Mouse (Mus musculus) midbrain, embryonic 11.5 days (tissue): ENCODE data around the gene Shh. TPM values are rescaled to one million over a fixed set of nuclear protein-coding genes. Genes with fewer than 3 reads are reported as not detected.

Experiments
- ATAC-seq: fragments of 200-750 bp; cut with Nextera tagmentation; 2 replicates; pipeline ENCODE4 v1.8.0; 2017; ENCODE audit warnings: moderate TSS enrichment, moderate library complexity; ENCODE audit not compliant: low FRiP score
- DNase-seq: peaks from one replicate; pipeline ENCODE4 v3.0.0; 2015; ENCODE audit warnings: low spot score; ENCODE audit errors: missing footprints
- H3K27ac ChIP-seq: fragments of 300-500 bp; sonication (generic); 2 replicates; pipeline ENCODE4 v1.5.1; 2014; ENCODE audit warnings: low read depth, low read length
- H3K27me3 ChIP-seq: fragments of 300-500 bp; sonication (generic); 2 replicates; pipeline ENCODE4 v1.6.1; 2014; ENCODE audit warnings: mild to moderate bottlenecking, low read length, moderate library complexity, mixed read lengths; ENCODE audit not compliant: control insufficient read depth, insufficient read depth
- H3K36me3 ChIP-seq: fragments of 300-500 bp; sonication (generic); 2 replicates; pipeline ENCODE4 v1.6.1; 2014; ENCODE audit warnings: mild to moderate bottlenecking, low read length, moderate library complexity, mixed read lengths; ENCODE audit not compliant: control insufficient read depth, insufficient read depth
- H3K4me1 ChIP-seq: fragments of 300-500 bp; sonication (generic); 2 replicates; pipeline ENCODE4 v1.6.1; 2014; ENCODE audit warnings: low read length; ENCODE audit not compliant: control insufficient read depth, insufficient read depth
- H3K4me2 ChIP-seq: fragments of 300-500 bp; sonication (generic); 2 replicates; pipeline ENCODE4 v1.6.1; 2014; ENCODE audit warnings: mild to moderate bottlenecking, moderate library complexity
- H3K4me3 ChIP-seq: fragments of 300-500 bp; sonication (generic); 2 replicates; pipeline ENCODE4 v1.5.1; 2014; ENCODE audit warnings: low read depth, low read length
- H3K9ac ChIP-seq: fragments of 300-500 bp; sonication (generic); 2 replicates; pipeline ENCODE4 v1.6.1; 2014; ENCODE audit warnings: low read length
- H3K9me3 ChIP-seq: fragments of 300-500 bp; sonication (generic); 2 replicates; pipeline ENCODE4 v1.6.1; 2016; ENCODE audit warnings: low read length; ENCODE audit not compliant: control insufficient read depth
- WGBS: fragments of 180-500 bp; shearing (Covaris S2); extraction: QIAGEN DNeasy Blood & Tissue Kit; methylation state at CpG from one replicate; pipeline ENCODE4 v1.1.7; 2014; 5-methylcytosine and 5-hydroxymethylcytosine counted together
- polyA plus RNA-seq: library from polyadenylated mRNA; unstranded; fragments of >200 nt; fragmentation: Nextera tagmentation; extraction: Ambion mirVana; gene quantifications from 2 replicates; pipeline ENCODE4 v1.2.1, GENCODE M21; 2014

Shh gene
- 4.9 and 6.8 TPM in 2 replicates for polyA plus RNA-seq

GRCm38 (mm10) chr5:28466760-28467306 is at the start of gene Shh:
TSS of gene Shh (minus strand) at chr5:28467256.
- WGBS: 1% methylated on average over 31 of the region's 31 CpGs
- H3K27ac ChIP-seq: peak within 1 kb of the TSS; percentile 61
- H3K4me1 ChIP-seq: peaks cover 20% of the 10 kb centered on the region
- H3K9me3 ChIP-seq: no peaks in the 10 kb centered on the region
- peak; percentile 95 for DNase-seq
- peaks cover 76% of the 10 kb centered on the region for H3K27me3 ChIP-seq
- peak within 1 kb of the TSS; percentile 81 for H3K4me2 ChIP-seq
- peak within 1 kb of the TSS; percentile 51 for H3K4me3 ChIP-seq
- no peaks in the 10 kb centered on the region for H3K36me3 ChIP-seq
- ATAC-seq: peak; percentile 22; the same call in 1 of the 2 replicates
- H3K9ac ChIP-seq: peak within 1 kb of the TSS; percentile 67

- H3K4me2 ChIP-seq: no peak overlapping the region
- ATAC-seq (no peak), DNase-seq (no peak)
- H3K27me3 ChIP-seq: no peaks in the 10 kb centered on the region
- no peaks in the 10 kb centered on the region for H3K4me1 ChIP-seq
- no peak overlapping the region for H3K27ac ChIP-seq
- 71% methylated on average over 4 of the region's 4 CpGs for WGBS
- no peak overlapping the region for H3K9ac ChIP-seq
- H3K36me3 ChIP-seq: no peaks in the 10 kb centered on the region
- H3K4me3 ChIP-seq: no peak overlapping the region
- H3K9me3 ChIP-seq: no peaks in the 10 kb centered on the region
Measured at GRCm38 (mm10) chr5:28500792-28501439, 33.9 kb upstream of the Shh start.

GRCm38 (mm10) chr5:28498846-28499245 is 31.8 kb upstream of the Shh start:
- Histone ChIP-seq H3K4me1 (no peaks in the 10 kb centered on the region), H3K27ac (no peak overlapping the region), H3K9me3 (no peaks in the 10 kb centered on the region), H3K27me3 (no peaks in the 10 kb centered on the region), H3K4me2 (no peak overlapping the region), H3K9ac (no peak overlapping the region), H3K4me3 (no peak overlapping the region), H3K36me3 (no peaks in the 10 kb centered on the region)
- WGBS: 92% methylated on average over 4 of the region's 4 CpGs
- ATAC-seq (no peak), DNase-seq (no peak)

- ATAC-seq (no peak), DNase-seq (no peak)
- Histone ChIP-seq H3K9me3 (no peaks in the 10 kb centered on the region), H3K27ac (no peak overlapping the region), H3K4me2 (no peak overlapping the region), H3K4me1 (no peaks in the 10 kb centered on the region), H3K36me3 (no peaks in the 10 kb centered on the region), H3K9ac (no peak overlapping the region), H3K27me3 (no peaks in the 10 kb centered on the region), H3K4me3 (no peak overlapping the region)
- 88% methylated on average over 3 of the region's 3 CpGs for WGBS
Measured at GRCm38 (mm10) chr5:28495712-28496650, 28.9 kb upstream of the Shh start.

- Histone ChIP-seq H3K27me3 (no peaks in the 10 kb centered on the region), H3K4me2 (no peak overlapping the region), H3K4me3 (no peak overlapping the region), H3K9ac (no peak overlapping the region), H3K36me3 (no peaks in the 10 kb centered on the region), H3K27ac (no peak overlapping the region), H3K9me3 (no peaks in the 10 kb centered on the region), H3K4me1 (no peaks in the 10 kb centered on the region)
- no peak for DNase-seq
- ATAC-seq: no peak
- WGBS: 68% methylated on average over 3 of the region's 3 CpGs
Measured at GRCm38 (mm10) chr5:28493550-28493949, 26.5 kb upstream of the Shh start.

GRCm38 (mm10) chr5:28482991-28483390 is 15.9 kb upstream of the Shh start:
- Histone ChIP-seq H3K27me3 (no peaks in the 10 kb centered on the region), H3K4me1 (no peaks in the 10 kb centered on the region), H3K4me2 (no peak overlapping the region), H3K36me3 (no peaks in the 10 kb centered on the region), H3K9me3 (no peaks in the 10 kb centered on the region), H3K4me3 (no peak overlapping the region), H3K9ac (no peak overlapping the region), H3K27ac (no peak overlapping the region)
- 82% methylated on average over 3 of the region's 3 CpGs for WGBS
- no peak for ATAC-seq
- no peak for DNase-seq

GRCm38 (mm10) chr5:28481730-28482129 is 14.7 kb upstream of the Shh start:
- DNase-seq (no peak), ATAC-seq (no peak)
- H3K4me3 ChIP-seq: no peak overlapping the region
- no peaks in the 10 kb centered on the region for H3K36me3 ChIP-seq
- H3K27ac ChIP-seq: no peak overlapping the region
- no peak overlapping the region for H3K4me2 ChIP-seq
- H3K4me1 ChIP-seq: no peaks in the 10 kb centered on the region
- 81% methylated on average over 2 of the region's 2 CpGs for WGBS
- H3K9ac ChIP-seq: no peak overlapping the region
- no peaks in the 10 kb centered on the region for H3K9me3 ChIP-seq
- no peaks in the 10 kb centered on the region for H3K27me3 ChIP-seq

- DNase-seq (no peak), ATAC-seq (no peak)
- no peaks in the 10 kb centered on the region for H3K9me3 ChIP-seq
- H3K4me2 ChIP-seq: no peak overlapping the region
- H3K27ac ChIP-seq: no peak overlapping the region
- no peak overlapping the region for H3K4me3 ChIP-seq
- H3K9ac ChIP-seq: no peak overlapping the region
- H3K36me3 ChIP-seq: no peaks in the 10 kb centered on the region
- WGBS: 79% methylated on average over 10 of the region's 10 CpGs
- no peaks in the 10 kb centered on the region for H3K27me3 ChIP-seq
- H3K4me1 ChIP-seq: no peaks in the 10 kb centered on the region
Measured at GRCm38 (mm10) chr5:28476389-28477379, 9.6 kb upstream of the Shh start.
